Mouse (Mus musculus) stomach, postnatal 0 days (tissue): ENCODE measurements around the gene Snd1.

Experiments
- CTCF ChIP-seq: IDR thresholded peaks from 2 replicates; pipeline ENCODE4 v1.5.1; 2016; ENCODE audit warnings: antibody characterized with exemption, low read depth, mild to moderate bottlenecking, moderate library complexity
- EP300 ChIP-seq: optimal IDR thresholded peaks from 2 replicates; pipeline ENCODE3; 2016; ENCODE audit warnings: antibody characterized with exemption

- no peak for TF ChIP-seq CTCF
- TF ChIP-seq EP300, result no peak
These were observed 507.2 kb downstream of the Snd1 start for GRCm38 (mm10) chr6:28981966-28982701.
